Mouse (Mus musculus) cerebellum, postnatal 4 days (tissue): Measurements from ENCODE around the gene Tbx15.

ENCODE experiments used
- DNase-seq, 2 experiments: peaks; one replicate each; pipeline ENCODE4 v3.0.0; 2022; ENCODE audit warnings: low spot score in 2 of 2, mixed read lengths in 1 of 2

The Tbx15 gene

DNA sequence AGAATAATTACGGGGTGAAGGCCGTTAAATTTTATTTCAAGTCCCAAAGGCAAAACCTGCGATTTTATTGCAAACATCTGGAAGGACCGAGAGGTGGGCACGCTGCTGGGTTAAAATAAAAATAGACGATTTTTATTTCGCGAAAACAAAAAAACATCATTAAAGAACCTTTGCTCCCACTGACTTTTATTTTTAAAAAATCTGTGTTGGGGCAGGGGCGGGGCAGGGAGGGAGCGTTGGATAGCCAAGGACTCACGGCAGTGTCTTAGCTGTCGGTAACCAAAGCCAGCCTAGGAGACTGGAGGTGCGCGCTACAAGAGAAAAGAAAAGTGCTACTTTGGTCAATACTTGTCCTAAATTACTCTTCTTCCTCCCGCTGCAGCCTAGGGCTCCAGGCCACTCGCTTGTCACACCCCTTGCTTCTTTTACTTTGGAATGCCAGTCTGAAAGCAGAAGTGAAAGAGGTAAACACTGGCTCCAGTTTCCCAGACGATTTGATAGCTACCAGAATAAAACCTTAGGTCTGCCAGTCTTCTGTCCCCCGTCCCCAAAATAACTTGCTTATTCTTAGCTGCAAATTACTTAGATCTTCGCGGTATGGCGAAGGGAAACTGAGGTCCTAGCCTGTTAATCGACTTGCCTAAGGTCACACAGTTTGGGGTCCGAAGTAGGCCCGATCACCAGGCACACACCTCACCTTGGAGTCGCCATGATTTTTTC, 8.8 kb downstream of the Tbx15 start:
- no peak for DNase-seq

DNA sequence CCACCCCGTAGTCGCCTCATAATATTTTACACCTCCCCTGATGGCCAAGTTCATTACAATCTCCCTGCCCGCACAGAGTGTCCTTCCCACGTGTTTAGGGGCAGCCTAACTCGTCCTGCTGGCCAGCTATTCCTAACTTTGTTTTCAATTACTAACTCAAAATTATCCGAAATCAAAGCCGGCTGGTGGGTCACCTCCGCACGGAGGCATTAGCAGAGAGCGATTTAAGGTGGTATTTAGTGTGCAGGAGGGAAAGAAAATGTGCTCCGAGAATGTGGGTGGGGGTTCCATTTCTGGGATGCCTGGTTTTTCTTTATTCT, 9.3 kb downstream of the Tbx15 start:
- no peak for DNase-seq

DNA sequence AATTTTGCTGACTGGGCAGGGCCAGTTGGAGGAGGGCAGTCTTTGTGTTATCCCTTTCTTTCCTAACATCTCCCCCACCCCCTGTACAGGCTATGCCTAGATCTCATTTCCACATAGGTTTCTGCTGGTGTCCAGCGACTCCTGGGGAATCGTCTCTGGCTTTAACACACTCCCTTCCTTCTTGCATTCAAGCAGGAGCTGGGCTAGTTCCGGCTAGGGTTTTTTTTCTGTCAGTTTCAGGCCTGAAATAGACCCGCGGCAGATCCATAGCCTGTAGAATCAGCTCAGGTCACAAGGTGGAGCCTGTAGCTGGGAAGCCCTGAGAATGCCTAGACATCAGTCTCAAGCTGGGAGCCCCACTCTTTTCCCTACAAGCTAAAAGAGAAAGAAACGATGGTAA, 9.7 kb downstream of the Tbx15 start:
- no peak for DNase-seq

DNA sequence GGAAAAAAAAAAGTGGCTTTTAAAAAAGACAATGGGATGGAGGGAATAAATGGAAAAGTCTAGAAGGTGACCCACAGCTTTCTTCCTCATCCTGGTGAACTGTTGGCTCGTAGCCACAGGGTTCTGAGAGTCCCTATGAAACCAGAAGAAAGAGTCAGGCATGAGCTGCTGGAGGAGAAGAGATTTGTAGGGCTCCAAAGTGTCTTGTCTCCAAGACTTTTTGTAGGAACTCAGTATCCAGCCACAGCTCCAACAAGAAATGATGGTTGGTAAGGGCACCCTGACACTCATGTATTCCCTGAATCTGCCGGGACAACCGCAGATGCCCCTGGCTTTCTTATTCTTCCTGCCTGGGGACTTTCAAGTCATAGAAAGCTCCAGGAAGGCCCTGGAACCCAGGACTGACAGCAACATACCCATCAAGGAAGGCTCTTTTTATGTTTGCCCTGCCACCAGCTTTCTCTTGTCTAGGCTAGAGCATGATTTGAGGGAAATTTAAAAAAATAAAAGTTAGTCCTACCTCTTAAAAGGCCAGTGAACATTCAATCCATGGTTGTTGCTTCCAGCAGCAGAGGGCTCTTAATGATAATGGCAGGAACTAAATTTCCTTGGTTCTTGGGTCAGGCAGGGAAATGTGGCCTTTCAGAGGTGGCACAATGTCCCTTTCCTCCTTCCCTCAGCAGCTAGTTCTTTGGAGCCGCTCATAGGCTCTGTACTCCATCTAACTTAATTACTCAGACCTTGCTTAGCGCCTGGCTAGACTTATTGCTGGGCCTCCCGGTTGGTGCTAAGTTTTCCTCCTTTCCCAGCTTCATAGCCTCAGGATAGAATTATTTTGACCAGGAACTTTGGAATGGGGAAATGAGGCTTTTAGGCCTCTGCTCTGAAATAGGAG, 11.3 kb downstream of the Tbx15 start:
- DNase-seq: no peak

DNA sequence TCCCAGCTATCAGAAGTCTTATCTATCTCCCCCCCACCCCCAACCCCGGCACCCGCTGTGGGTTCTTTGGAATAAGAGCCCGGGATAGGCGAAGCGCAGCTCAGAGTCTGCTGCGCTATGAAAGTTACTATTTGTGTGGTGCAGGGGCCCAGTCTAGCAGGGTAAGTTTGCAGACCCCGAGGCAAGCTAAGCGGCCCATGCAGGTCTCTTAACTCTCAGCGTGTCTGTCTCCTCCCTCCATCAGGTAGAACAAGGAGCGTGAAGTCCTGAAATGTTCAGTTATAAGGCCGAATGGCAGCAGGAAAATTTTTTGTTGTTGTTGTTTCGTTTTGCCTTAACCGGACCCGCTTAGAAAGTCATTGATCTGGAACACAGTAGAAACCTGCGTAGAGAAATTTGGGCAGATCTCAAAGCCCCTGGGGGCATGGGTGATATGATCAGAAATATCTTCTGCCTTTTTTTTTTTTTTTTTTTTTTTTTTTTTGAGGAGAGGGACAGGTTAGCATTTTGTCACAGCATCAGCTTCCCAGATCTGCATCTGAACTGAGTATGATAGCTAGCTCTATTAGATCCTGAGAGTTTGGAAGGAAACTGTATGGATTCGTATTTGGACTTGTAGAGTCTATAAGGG, 12.4 kb downstream of the Tbx15 start:
- no peak for DNase-seq

DNA sequence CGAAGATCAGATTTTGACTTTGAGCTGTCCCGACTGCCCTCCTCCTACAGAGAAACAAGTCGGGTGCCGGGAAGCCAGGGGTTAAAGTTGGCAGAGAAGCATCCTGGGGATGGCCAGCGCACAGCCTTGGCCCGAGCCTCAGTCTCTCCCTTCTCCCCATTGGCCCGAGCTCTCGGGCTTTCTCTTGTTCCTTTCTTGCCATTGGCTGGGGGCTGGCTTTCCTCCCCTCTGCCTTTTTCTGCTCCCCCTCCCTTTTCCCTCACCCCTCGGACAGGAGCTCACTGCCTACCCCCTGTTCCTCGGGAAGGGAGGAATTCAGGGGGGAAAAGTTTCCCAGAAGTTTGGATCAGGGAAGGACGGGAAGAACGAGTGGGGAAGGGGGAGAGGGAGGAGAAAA, 12.9 kb downstream of the Tbx15 start:
- DNase-seq: no peak

DNA sequence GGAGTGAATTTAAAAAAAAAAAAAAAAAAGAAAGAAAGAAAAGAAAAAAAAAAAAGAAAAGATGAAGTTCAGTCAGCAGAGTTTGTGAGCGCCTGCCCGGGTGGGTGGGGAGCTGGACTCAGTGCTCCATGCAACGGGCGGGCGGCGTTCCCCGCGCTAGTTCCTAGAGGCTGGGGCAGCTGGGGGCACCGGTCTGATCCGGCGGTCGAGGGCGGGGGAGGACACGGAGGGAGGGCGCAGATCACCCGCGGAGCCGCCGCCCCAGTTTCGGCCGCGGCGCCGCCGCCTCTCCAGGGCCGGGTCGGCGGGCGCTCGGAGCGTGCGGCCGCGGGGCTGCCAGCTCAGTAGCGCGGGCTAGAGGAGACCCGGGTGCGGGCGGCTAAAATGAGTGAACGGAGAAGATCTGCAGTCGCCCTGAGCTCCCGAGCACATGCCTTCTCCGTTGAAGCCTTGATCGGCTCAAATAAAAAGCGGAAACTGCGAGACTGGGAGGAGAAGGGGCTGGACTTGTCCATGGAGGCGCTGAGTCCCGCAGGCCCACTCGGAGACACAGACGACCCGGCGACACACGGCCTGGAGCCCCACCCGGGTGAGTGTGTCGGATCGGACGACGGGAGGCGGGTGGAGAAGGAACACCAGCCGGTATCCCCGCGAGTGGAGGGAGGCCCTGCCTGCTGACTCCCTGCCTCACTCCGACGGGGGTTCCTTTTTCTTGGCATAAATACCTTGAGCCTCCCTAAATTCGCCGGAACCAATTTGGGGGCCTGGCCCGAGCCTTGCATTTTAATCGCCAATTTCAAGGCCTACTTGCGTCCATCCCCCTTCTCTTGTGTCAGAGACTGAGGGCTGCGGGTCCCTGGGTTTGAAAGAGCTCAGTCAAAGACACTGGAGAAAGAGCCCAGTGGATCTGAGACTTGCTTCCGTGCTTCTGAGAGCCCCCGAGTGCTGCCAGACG, 13.6 kb downstream of the Tbx15 start:
- DNase-seq: no peak

DNA sequence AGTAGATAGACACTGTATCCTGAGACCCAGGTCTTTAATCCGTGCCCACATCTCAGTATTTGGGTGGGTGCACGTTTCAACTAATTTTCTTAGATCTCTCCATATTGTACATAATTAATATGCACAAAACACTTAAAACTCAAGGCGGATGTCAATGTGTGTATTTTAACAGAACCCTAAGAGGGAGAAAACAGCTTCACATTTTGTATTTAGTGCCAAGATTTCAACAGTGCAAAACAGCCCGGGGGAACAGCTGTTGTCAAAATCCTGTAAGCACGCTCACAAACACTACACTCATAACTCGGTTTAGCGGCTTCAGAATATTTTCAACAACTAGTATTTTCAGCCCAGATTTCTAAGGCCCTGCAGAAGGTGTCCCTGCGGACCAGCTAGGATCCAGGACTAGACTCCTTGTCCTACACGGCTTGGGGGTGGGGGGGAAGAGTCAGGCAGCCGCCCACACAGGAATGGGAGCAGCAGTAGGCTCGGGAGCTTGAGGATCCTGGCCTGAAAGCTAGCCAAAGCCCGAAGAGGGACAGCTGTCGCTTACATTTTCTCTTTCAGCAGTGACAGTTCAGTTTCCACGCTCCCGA, 14.5 kb downstream of the Tbx15 start:
- DNase-seq: no peak

DNA sequence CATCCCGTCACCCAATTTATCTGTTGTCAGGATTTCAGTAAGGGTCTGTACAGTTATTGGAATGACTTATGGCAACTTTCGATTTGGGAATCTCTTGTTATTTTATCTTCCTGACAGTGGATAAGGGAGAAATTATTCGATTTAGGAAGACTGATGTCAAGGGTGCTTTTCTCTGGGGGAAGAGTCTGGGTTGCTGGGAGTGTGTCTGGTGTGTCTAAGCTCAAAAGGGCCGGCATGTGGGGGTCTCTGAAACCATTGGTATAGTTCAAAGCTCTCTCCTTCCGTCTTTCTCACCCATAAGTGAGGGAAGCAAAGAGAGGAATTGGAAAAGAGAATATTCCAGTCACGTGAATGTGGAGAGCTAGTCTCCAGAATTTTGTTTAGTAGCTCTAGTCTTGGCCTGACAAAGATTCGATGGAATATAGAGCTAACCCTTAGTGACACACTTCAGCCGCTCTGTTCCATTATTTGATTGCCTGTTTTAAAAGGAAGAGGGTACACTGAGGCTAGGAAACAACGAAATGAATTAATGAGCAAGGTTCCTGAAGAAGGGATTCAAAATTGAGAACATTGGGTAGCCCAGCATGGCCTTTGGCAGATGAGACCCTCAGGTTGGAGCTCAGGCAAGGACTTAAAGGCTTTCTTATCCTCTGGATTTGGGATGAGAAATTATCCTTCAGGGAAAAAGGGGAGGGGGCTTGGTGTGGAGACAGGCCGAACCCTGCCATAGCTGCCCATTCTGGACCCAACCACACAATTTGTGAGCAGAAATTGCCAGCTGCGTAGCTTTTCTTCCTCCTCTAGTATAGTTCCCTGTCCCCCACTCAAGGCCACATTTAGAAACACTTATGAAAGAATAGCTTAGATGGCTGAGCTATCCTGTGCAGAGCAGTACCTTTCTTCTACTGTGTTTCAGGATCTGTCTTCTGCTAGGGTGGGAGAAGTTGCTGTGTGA, 15.5 kb downstream of the Tbx15 start:
- no peak for DNase-seq

DNA sequence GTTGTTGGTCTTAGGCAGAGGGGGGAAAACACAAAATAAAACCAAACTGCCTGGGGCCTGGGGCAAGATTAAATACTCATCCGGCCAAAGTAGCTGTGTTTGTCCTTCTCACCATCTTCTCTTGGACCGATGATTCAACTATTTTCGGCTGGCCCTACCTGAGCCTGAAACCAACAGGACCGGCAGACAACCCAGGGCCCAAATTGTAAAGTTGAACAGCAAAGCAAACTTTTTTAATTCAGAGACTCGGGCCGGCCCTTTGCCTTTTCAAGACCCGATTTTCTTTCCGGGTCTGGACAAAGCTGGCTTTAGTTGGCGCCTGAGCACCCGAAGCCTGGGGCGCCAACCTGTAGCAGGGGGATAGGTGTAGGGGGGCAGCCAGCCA, 16.2 kb downstream of the Tbx15 start:
- no peak for DNase-seq

DNA sequence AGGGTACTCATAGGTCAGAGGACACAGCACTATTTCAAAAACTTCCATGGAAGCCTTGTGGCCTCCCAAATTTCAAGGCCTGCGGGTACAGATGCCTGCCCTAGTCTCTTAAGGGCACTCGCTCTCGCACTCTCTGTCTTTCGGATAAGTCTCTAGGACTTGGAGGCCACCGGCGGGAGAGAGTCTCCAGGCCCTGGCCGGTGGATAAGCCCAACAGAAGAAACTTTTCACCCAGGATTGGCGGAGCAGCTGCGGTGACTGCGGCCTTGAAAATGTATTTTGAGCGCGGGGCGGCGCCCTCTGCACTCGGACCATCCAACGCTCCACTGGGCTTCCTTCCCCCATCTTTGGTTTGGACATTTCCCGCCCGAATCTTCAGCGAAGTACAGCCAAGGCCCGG, 16.6 kb downstream of the Tbx15 start:
- DNase-seq: no peak

DNA sequence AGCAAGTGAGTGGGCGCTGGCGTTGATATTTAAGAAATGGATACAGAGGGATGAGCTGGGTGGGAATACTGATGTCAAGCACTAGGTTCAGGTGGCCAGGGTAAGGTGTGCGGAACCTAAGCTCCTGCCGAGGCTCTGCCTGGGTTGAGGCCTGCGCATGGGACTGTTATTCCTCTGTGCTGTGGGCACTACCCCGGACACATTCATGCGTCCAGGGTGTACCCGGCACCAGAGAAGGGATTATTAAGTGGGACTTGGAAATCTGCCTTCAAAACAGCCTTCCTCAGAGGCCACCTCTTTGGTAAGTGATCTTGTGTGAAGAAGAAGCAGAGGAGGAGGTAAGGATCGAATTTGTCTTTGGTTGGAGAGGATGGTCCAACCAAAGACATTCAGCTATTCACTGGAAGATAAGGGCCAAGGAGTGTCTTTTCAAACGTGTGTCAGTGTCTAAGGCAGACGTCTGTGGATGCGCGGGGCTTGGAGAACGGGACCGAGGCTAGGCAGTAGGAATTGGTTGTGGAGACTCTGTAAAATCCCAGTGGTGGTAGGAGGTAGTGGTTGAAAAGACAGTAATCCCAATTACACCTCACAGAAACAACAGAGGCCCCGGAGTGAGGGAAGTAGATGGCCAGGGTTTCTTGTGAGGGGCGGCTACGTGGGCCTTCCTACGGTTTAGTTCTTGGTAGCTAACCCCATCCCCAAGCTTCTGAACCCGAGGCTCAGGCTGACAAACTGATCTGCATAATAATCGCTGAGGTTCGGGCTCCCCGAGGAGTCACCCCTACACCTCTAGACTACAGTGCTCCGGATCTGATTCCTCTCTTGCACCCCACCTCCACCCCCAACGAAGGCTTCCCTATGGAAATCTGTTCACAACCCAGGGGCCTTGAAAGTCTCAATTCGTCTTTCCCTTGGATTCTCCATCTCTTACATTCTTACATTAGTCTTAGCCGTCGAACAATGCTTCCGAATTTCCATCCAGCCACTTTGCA, 17.7 kb downstream of the Tbx15 start:
- DNase-seq: no peak

DNA sequence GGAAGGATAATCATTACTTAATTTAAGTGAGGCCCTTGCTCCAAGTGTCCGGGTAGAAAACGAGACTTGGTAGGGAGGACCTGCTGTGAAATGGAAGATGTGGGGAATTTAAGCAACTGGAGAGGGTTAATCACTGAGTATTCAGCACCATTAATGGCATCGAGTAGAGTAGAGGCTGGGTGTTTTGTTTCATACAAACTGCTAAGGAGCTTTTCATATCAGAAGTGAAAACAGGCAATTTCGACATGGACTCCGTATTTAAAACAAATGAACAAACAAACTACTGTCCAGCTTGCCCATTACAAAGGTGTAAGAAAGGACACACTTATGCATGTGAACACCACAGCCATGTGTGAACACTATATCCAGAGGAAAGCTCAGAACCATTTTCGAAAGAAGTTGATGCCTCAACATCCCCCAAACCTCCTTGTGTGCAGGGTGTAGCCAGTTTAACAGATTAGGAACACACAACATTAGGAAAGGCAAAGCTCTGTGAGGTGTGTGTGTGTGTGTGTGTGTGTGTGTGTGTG, 19.6 kb downstream of the Tbx15 start:
- no peak for DNase-seq

DNA sequence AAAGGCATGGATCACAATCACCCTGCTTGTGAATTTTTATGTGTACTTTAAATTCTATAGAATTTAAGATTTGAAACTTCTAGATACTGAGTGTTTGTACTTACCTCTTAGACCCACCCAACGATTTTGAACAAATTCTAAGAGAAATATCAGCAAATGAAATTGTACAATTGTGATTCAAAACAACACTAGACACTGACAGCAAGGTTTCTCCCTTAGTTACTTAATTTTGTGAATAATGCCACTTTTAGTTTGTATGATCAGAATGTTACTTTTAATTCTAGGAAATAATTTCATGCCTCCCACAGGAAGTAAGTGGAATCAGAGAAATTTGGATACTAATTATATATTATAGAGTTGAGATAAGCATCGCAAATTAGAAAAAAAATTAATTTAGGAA, 20.2 kb downstream of the Tbx15 start:
- no peak for DNase-seq

DNA sequence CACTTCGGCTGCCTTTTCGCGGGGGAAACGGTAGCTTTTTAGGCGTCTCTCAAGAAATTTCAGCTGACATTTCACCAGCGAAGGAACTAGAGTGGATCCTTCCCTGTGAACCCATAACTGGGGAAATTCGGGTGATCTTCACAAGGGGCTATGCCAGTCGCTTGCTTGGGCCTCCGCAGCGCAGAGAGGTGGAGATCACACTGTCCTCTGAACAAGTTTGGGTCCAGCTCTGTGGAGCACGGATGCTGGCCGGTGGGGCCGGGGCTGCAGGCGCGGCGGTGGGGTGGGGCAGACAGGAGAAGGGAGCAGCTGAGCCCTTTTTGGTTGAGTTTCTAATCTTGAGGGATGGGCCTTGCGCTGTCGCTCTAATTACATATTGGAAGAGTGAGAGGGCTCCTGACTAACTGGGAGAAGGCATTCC, 21.2 kb downstream of the Tbx15 start:
- no peak for DNase-seq

DNA sequence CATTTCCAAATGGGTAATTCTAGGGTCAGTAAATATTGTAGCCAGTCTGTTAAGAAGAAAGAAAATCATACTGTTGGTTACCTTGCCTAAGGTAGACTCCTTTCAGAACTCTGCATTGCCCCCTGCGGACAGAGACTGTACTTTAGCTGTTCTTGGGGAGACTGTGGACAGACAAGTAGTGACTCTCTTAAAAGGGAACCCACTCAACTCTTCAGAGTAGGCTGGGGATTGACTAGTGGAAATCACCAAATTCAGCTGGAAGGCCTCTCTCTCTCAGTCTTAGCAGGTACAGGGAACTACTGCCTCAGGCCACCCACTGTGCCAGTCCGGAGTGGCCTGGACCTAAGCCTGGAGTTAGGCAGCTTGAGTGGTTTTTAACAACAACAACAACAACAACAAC, 21.8 kb downstream of the Tbx15 start:
- DNase-seq: no peak

DNA sequence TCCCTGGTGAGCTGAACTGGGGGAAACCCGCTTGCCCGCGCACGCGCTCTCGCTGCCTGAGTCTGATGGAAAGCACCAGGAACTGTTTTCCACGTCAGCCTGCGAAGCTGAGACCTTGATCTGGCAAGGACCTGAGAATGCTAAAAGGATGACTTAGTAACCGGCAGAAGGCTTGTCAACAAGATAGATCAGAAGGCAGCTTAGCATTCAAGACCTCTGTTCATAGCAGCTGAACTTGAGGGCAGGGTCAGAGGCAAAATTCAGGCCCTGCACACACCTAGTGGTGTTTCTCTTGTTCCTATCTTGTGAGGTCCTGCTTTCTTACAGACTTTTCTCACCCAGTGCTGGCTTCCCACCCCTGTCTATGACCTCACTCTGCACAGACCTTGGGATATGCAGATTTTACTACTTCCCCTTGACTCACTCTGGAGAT, 23.3 kb downstream of the Tbx15 start:
- no peak for DNase-seq

DNA sequence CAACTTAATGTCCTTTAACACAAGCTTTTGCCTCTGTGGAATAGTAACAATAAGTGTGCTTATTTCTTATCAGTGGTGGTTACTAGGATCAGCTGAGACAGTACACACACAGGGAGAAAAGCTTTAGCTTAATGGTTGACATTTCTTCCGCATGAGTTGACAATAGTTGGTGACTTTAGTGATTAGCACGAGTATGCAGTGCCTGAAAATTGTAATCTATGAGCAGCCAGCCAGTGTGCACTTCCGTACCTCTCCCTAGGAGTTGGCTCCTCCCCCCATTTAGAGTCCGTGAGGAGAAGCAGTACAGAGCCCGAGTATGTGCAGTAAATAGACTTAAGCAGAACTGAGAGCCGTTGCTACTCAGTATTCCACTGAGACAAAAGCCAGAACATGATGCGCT, 24.5 kb downstream of the Tbx15 start:
- no peak for DNase-seq
